Mouse (Mus musculus): ENCODE measurements around the gene Dgcr8. TPM values are rescaled to one million over a fixed set of nuclear protein-coding genes. Genes with fewer than 3 reads are reported as not detected.
"Not testable (repeated sequence)": the region's sequence is repeated elsewhere in the genome, so short reads cannot be mapped to it uniquely, and the experiment has no call there.

The Dgcr8 gene
- polyA plus RNA-seq, 1 experiment from 2014 or later, result 26.4 TPM

- no peaks in the 10 kb centered on the region for H3K4me1 ChIP-seq (ENCODE audit: control insufficient read depth, insufficient read depth, low read length)
- H3K27me3 ChIP-seq (ENCODE audit: control insufficient read depth, insufficient read depth, low read length), result no peaks in the 10 kb centered on the region
- no peak overlapping the region for H3K4me3 ChIP-seq (ENCODE audit: low read depth, low read length)
- no peak overlapping the region for H3K4me2 ChIP-seq
- no peaks in the 10 kb centered on the region for H3K9me3 ChIP-seq (replicated peaks; ENCODE audit: control insufficient read depth, low read length)
- no peak overlapping the region for H3K9ac ChIP-seq (ENCODE audit: low read depth, low read length)
- no peak for ATAC-seq (replicated peaks; ENCODE audit: insufficient number of reproducible peaks, low FRiP score, low TSS enrichment)
- 80% methylated on average over 2 of the region's 2 CpGs for WGBS (ENCODE audit: insufficient replicate concordance)
- no peaks in the 10 kb centered on the region; the same call in 1 of the 2 replicates for H3K36me3 ChIP-seq (ENCODE audit: control insufficient read depth, insufficient read depth, low read length)
- no peak overlapping the region for H3K27ac ChIP-seq (ENCODE audit: low read depth, low read length)
These were observed 32.4 kb upstream of the Dgcr8 start for GRCm38 (mm10) chr16:18321443-18321842.

DNA sequence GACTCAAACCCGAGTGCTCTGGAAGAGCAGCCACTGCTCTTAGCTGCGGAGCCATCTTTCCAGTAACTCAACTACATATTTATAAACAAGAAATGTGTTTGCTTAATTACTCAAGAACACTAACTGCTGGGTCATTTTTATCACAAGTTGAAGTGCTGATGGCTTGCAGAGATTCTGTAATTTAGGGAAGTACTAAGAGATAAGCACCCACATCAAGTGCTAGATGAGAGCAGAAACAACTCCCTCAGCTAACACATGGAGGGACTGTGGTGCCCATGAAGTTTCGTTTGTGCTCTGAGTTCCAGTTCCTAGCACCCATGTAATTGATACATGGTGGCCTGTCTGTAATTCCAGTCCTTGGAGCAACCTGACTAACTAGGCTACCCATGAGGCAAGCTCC lies 29.9 kb upstream of the Dgcr8 start:
- H3K27me3 ChIP-seq (ENCODE audit: control insufficient read depth, insufficient read depth, low read length), result no peaks in the 10 kb centered on the region
- no peak overlapping the region for H3K9ac ChIP-seq (ENCODE audit: low read depth, low read length)
- H3K27ac ChIP-seq (ENCODE audit: low read depth, low read length), result no peak overlapping the region
- H3K4me3 ChIP-seq (ENCODE audit: low read depth, low read length), result no peak overlapping the region
- H3K36me3 ChIP-seq (ENCODE audit: control insufficient read depth, insufficient read depth, low read length), result no peaks in the 10 kb centered on the region; the same call in 1 of the 2 replicates
- H3K9me3 ChIP-seq (replicated peaks; ENCODE audit: control insufficient read depth, low read length), result no peaks in the 10 kb centered on the region
- no peak overlapping the region for H3K4me2 ChIP-seq
- no peaks in the 10 kb centered on the region for H3K4me1 ChIP-seq (ENCODE audit: control insufficient read depth, insufficient read depth, low read length)
- no peak for ATAC-seq (replicated peaks; ENCODE audit: insufficient number of reproducible peaks, low FRiP score, low TSS enrichment)
- 74% methylated on average over 3 of the region's 3 CpGs for WGBS (ENCODE audit: insufficient replicate concordance)

DNA sequence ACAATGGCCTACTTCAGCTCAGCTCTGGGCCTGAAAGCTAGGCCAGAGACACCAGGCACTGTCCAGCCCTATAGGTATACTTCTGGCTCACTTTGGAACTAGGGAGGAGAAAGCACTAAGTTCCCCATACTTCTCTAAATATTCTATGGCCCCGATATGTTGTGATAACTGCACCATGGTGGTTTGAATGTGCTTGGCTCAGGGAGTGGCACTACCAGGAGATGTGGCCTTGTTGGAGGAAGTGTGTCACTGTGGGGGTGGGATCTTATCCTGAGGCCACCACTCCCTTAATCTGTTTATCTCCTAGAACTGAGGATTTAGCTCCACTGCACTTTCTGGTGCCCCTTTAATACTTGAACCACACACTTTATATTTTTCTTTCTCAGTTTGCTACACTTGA lies 19.1 kb upstream of the Dgcr8 start:
- no peaks in the 10 kb centered on the region for H3K27me3 ChIP-seq (ENCODE audit: control insufficient read depth, insufficient read depth, low read length)
- no peak overlapping the region for H3K4me2 ChIP-seq
- H3K4me1 ChIP-seq (ENCODE audit: control insufficient read depth, insufficient read depth, low read length), result no peaks in the 10 kb centered on the region
- H3K36me3 ChIP-seq (ENCODE audit: control insufficient read depth, insufficient read depth, low read length), result no peaks in the 10 kb centered on the region
- H3K9me3 ChIP-seq (replicated peaks; ENCODE audit: control insufficient read depth, low read length), result no peaks in the 10 kb centered on the region
- no peak overlapping the region for H3K27ac ChIP-seq (ENCODE audit: low read depth, low read length)
- H3K4me3 ChIP-seq (ENCODE audit: low read depth, low read length), result no peak overlapping the region
- ATAC-seq (replicated peaks; ENCODE audit: insufficient number of reproducible peaks, low FRiP score, low TSS enrichment), result no peak
- 83% methylated on average over 1 of the region's 1 CpGs for WGBS (ENCODE audit: insufficient replicate concordance)
- no peak overlapping the region for H3K9ac ChIP-seq (ENCODE audit: low read depth, low read length)

GRCm38 (mm10) chr16:18289614-18290013 lies 568 bp upstream of the Dgcr8 start:
- Histone ChIP-seq H3K4me2 (peak overlapping the region; percentile 54), H3K9ac (ENCODE audit: low read depth, low read length) (peak overlapping the region; percentile 58), H3K4me3 (ENCODE audit: low read depth, low read length) (peak overlapping the region; percentile 76), H3K27ac (ENCODE audit: low read depth, low read length) (peak overlapping the region; percentile 60), H3K4me1 (ENCODE audit: control insufficient read depth, insufficient read depth, low read length) (peaks cover 20% of the 10 kb centered on the region)
- WGBS (ENCODE audit: insufficient replicate concordance), result 4% methylated on average over 7 of the region's 10 CpGs
- not testable (repeated sequence) for H3K27me3 ChIP-seq (ENCODE audit: control insufficient read depth, insufficient read depth, low read length); H3K9me3 ChIP-seq (replicated peaks; ENCODE audit: control insufficient read depth, low read length); ATAC-seq (replicated peaks; ENCODE audit: insufficient number of reproducible peaks, low FRiP score, low TSS enrichment); H3K36me3 ChIP-seq (ENCODE audit: control insufficient read depth, insufficient read depth, low read length)

DNA sequence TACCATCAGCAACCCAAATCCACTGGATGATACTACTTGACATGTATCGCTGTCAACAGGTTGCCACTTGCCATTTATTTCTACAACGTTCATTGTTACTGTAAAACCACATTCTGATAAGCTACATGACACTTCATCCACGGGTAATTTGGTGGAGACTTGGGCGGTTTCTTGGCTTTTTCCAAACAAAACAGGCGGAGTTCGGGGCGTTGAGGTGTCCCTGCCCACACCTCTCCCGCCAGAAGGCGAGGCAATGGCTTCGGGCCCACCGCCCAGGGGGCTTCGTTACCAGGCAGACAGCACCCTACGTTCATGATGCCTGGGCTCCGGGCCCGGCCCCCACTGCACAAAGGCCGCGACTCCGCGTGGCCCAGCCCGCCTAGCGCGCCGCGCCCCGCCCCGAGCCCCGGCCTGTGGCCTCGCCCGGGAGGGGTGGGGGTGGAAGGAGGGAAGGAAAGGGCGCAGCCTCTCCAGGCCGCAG lies 425 bp downstream of the Dgcr8 start:
- Histone ChIP-seq H3K4me2 (peak overlapping the region; percentile 98), H3K9ac (ENCODE audit: low read depth, low read length) (peak overlapping the region; percentile 81), H3K27me3 (ENCODE audit: control insufficient read depth, insufficient read depth, low read length) (no peaks in the 10 kb centered on the region), H3K27ac (ENCODE audit: low read depth, low read length) (peak overlapping the region; percentile 72), H3K4me3 (ENCODE audit: low read depth, low read length) (peak overlapping the region; percentile 76), H3K36me3 (ENCODE audit: control insufficient read depth, insufficient read depth, low read length) (peaks cover 16% of the 10 kb centered on the region), H3K9me3 (replicated peaks; ENCODE audit: control insufficient read depth, low read length) (no peaks in the 10 kb centered on the region), H3K4me1 (ENCODE audit: control insufficient read depth, insufficient read depth, low read length) (peaks cover 20% of the 10 kb centered on the region)
- peak; percentile 90 for ATAC-seq (replicated peaks; ENCODE audit: insufficient number of reproducible peaks, low FRiP score, low TSS enrichment)
- under 1% methylated on average over 31 of the region's 31 CpGs for WGBS (ENCODE audit: insufficient replicate concordance)

GRCm38 (mm10) chr16:18288166-18288565 lies 880 bp downstream of the Dgcr8 start:
- WGBS (ENCODE audit: insufficient replicate concordance), result 7% methylated on average over 4 of the region's 4 CpGs
- no peak for ATAC-seq (replicated peaks; ENCODE audit: insufficient number of reproducible peaks, low FRiP score, low TSS enrichment)
- H3K36me3 ChIP-seq (ENCODE audit: control insufficient read depth, insufficient read depth, low read length), result peaks cover 20% of the 10 kb centered on the region

GRCm38 (mm10) chr16:18275166-18275565 lies 13.9 kb downstream of the Dgcr8 start:
- Histone ChIP-seq H3K4me3 (ENCODE audit: low read depth, low read length) (no peak overlapping the region), H3K9me3 (replicated peaks; ENCODE audit: control insufficient read depth, low read length) (no peaks in the 10 kb centered on the region), H3K9ac (ENCODE audit: low read depth, low read length) (no peak overlapping the region), H3K36me3 (ENCODE audit: control insufficient read depth, insufficient read depth, low read length) (peaks cover 64% of the 10 kb centered on the region), H3K27me3 (ENCODE audit: control insufficient read depth, insufficient read depth, low read length) (no peaks in the 10 kb centered on the region), H3K27ac (ENCODE audit: low read depth, low read length) (no peak overlapping the region), H3K4me1 (ENCODE audit: control insufficient read depth, insufficient read depth, low read length) (no peaks in the 10 kb centered on the region), H3K4me2 (no peak overlapping the region)
- ATAC-seq (replicated peaks; ENCODE audit: insufficient number of reproducible peaks, low FRiP score, low TSS enrichment), result no peak
- 84% methylated on average over 2 of the region's 2 CpGs for WGBS (ENCODE audit: insufficient replicate concordance)

More at GRCm38 (mm10) chr16:18288166-18288565, 880 bp downstream of the Dgcr8 start:
- Histone ChIP-seq H3K4me2 (peak overlapping the region; percentile 98), H3K27ac (ENCODE audit: low read depth, low read length) (peak overlapping the region; percentile 72), H3K27me3 (ENCODE audit: control insufficient read depth, insufficient read depth, low read length) (no peaks in the 10 kb centered on the region), H3K9ac (ENCODE audit: low read depth, low read length) (peak overlapping the region; percentile 81), H3K9me3 (replicated peaks; ENCODE audit: control insufficient read depth, low read length) (no peaks in the 10 kb centered on the region), H3K4me3 (ENCODE audit: low read depth, low read length) (peak overlapping the region; percentile 76), H3K4me1 (ENCODE audit: control insufficient read depth, insufficient read depth, low read length) (peaks cover 20% of the 10 kb centered on the region)

GRCm38 (mm10) chr16:18268182-18268581 lies 20.9 kb downstream of the Dgcr8 start:
- Histone ChIP-seq H3K4me3 (ENCODE audit: low read depth, low read length) (no peak overlapping the region), H3K9me3 (replicated peaks; ENCODE audit: control insufficient read depth, low read length) (no peaks in the 10 kb centered on the region), H3K27me3 (ENCODE audit: control insufficient read depth, insufficient read depth, low read length) (no peaks in the 10 kb centered on the region), H3K27ac (ENCODE audit: low read depth, low read length) (no peak overlapping the region), H3K4me1 (ENCODE audit: control insufficient read depth, insufficient read depth, low read length) (no peaks in the 10 kb centered on the region), H3K36me3 (ENCODE audit: control insufficient read depth, insufficient read depth, low read length) (peaks cover 48% of the 10 kb centered on the region), H3K9ac (ENCODE audit: low read depth, low read length) (no peak overlapping the region), H3K4me2 (no peak overlapping the region)
- 93% methylated on average over 5 of the region's 5 CpGs for WGBS (ENCODE audit: insufficient replicate concordance)
- no peak for ATAC-seq (replicated peaks; ENCODE audit: insufficient number of reproducible peaks, low FRiP score, low TSS enrichment)

GRCm38 (mm10) chr16:18265024-18265423 lies 24.0 kb downstream of the Dgcr8 start:
- no peak for ATAC-seq (replicated peaks; ENCODE audit: insufficient number of reproducible peaks, low FRiP score, low TSS enrichment)
- no peak overlapping the region for H3K27ac ChIP-seq (ENCODE audit: low read depth, low read length)
- no peak overlapping the region for H3K9ac ChIP-seq (ENCODE audit: low read depth, low read length)
- no peak overlapping the region for H3K4me2 ChIP-seq
- no peaks in the 10 kb centered on the region for H3K9me3 ChIP-seq (replicated peaks; ENCODE audit: control insufficient read depth, low read length)
- peaks cover 46% of the 10 kb centered on the region for H3K36me3 ChIP-seq (ENCODE audit: control insufficient read depth, insufficient read depth, low read length)
- H3K27me3 ChIP-seq (ENCODE audit: control insufficient read depth, insufficient read depth, low read length), result no peaks in the 10 kb centered on the region
- no peak overlapping the region for H3K4me3 ChIP-seq (ENCODE audit: low read depth, low read length)
- 81% methylated on average over 2 of the region's 2 CpGs for WGBS (ENCODE audit: insufficient replicate concordance)
- H3K4me1 ChIP-seq (ENCODE audit: control insufficient read depth, insufficient read depth, low read length), result no peaks in the 10 kb centered on the region
